Mouse (Mus musculus): ENCODE measurements around the gene Olfr38. TPM values are rescaled to one million over a fixed set of nuclear protein-coding genes. Genes with fewer than 3 reads are reported as not detected.

Gene Olfr38
- polyA plus RNA-seq, 1 experiment from 2014 or later, result not detected

DNA sequence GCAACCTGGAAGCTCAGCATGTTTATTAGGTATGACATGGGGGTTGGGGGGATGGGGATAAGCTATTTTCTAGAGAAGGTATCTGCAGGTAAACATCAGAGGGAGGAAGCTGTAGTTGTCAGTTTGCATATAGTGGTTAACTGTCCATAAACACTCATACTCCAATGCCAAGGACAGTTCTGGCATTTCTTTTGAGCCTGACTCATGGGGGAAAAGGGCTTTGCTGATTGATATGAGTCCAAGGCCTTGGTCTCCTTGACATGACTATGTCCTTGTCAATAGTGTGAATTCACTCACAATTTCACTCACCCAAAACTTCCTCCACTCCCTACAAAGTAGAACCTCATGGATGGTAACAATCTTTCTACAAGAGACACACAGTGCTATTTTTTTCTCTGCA lies 8.4 kb upstream of the Olfr38 start:
- TF ChIP-seq CTCF (IDR thresholded peaks at IDR 0.05; ENCODE audit: low read depth), result no peak
- Histone ChIP-seq H3K9ac (ENCODE audit: low read depth, low read length) (no peak overlapping the region), H3K27ac (ENCODE audit: low read depth, low read length) (no peak overlapping the region), H3K9me3 (ENCODE audit: control insufficient read depth) (no peaks in the 10 kb centered on the region), H3K27me3 (replicated peaks; ENCODE audit: control insufficient read depth, insufficient read depth, low read length) (no peaks in the 10 kb centered on the region), H3K4me3 (ENCODE audit: low read depth, low read length) (no peak overlapping the region), H3K4me2 (replicated peaks; ENCODE audit: low read depth) (no peak overlapping the region), H3K4me1 (replicated peaks; ENCODE audit: control insufficient read depth, insufficient read depth, low read length) (no peaks in the 10 kb centered on the region), H3K36me3 (ENCODE audit: control insufficient read depth, insufficient read depth) (no peaks in the 10 kb centered on the region)
- ATAC-seq, result no peak

- WGBS, result 91% methylated on average over 1 of the region's 1 CpGs
These were observed 20.9 kb downstream of the Olfr38 start for GRCm38 (mm10) chr6:42777066-42777465.

GRCm38 (mm10) chr6:42784793-42785192 lies 28.6 kb downstream of the Olfr38 start, which contains the start of gene Olfr452:
Olfr452 (plus strand) TSS chr6:42785093.
- no peaks in the 10 kb centered on the region for H3K4me1 ChIP-seq (replicated peaks; ENCODE audit: control insufficient read depth, insufficient read depth, low read length)
- H3K9me3 ChIP-seq (ENCODE audit: control insufficient read depth), result no peaks in the 10 kb centered on the region
- no peak within 1 kb of the TSS for H3K4me3 ChIP-seq (ENCODE audit: low read depth, low read length)
- H3K27ac ChIP-seq (ENCODE audit: low read depth, low read length), result no peak within 1 kb of the TSS
- no peaks in the 10 kb centered on the region for H3K27me3 ChIP-seq (replicated peaks; ENCODE audit: control insufficient read depth, insufficient read depth, low read length)
- no peak within 1 kb of the TSS for H3K9ac ChIP-seq (ENCODE audit: low read depth, low read length)
- ATAC-seq, result no peak
- H3K4me2 ChIP-seq (replicated peaks; ENCODE audit: low read depth), result no peak within 1 kb of the TSS
- H3K36me3 ChIP-seq (ENCODE audit: control insufficient read depth, insufficient read depth), result no peaks in the 10 kb centered on the region
- TF ChIP-seq CTCF (IDR thresholded peaks at IDR 0.05; ENCODE audit: low read depth), result no peak

More at GRCm38 (mm10) chr6:42777066-42777465, 20.9 kb downstream of the Olfr38 start:
- Histone ChIP-seq H3K4me3 (ENCODE audit: low read depth, low read length) (no peak overlapping the region), H3K9ac (ENCODE audit: low read depth, low read length) (no peak overlapping the region), H3K4me1 (replicated peaks; ENCODE audit: control insufficient read depth, insufficient read depth, low read length) (no peaks in the 10 kb centered on the region), H3K4me2 (replicated peaks; ENCODE audit: low read depth) (no peak overlapping the region), H3K27ac (ENCODE audit: low read depth, low read length) (no peak overlapping the region), H3K9me3 (ENCODE audit: control insufficient read depth) (no peaks in the 10 kb centered on the region), H3K36me3 (ENCODE audit: control insufficient read depth, insufficient read depth) (no peaks in the 10 kb centered on the region), H3K27me3 (replicated peaks; ENCODE audit: control insufficient read depth, insufficient read depth, low read length) (no peaks in the 10 kb centered on the region)
- ATAC-seq, result no peak
- TF ChIP-seq CTCF (IDR thresholded peaks at IDR 0.05; ENCODE audit: low read depth), result no peak

DNA sequence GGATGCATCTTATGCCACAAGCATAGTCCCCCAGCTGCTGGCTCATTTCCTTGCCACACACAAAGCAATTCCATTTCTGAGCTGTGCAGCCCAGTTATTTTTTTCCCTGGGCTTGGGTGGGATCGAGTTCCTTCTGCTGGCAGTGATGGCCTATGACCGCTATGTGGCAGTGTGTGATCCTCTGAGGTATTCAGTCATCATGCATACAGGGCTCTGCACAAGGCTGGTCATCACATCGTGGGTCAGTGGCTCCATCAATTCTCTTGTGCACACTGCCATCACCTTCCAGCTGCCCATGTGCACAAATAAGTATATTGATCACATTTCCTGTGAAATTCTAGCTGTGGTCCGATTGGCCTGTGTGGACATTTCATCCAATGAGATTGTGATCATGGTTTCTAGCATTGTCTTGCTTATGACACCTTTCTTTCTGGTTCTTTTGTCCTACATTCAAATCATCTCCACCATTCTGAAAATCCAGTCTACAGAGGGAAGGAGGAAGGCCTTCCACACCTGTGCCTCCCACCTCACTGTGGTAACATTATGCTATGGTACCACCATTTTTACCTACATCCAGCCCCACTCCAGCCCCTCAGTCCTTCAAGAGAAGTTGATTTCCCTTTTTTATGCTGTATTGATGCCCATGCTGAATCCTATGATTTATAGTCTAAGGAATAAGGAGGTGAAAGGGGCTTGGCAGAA lies 34.2 kb downstream of the Olfr38 start:
- Histone ChIP-seq H3K27me3 (replicated peaks; ENCODE audit: control insufficient read depth, insufficient read depth, low read length) (no peaks in the 10 kb centered on the region), H3K27ac (ENCODE audit: low read depth, low read length) (no peak overlapping the region), H3K36me3 (ENCODE audit: control insufficient read depth, insufficient read depth) (no peaks in the 10 kb centered on the region), H3K9ac (ENCODE audit: low read depth, low read length) (no peak overlapping the region), H3K9me3 (ENCODE audit: control insufficient read depth) (no peaks in the 10 kb centered on the region), H3K4me3 (ENCODE audit: low read depth, low read length) (no peak overlapping the region), H3K4me2 (replicated peaks; ENCODE audit: low read depth) (no peak overlapping the region), H3K4me1 (replicated peaks; ENCODE audit: control insufficient read depth, insufficient read depth, low read length) (no peaks in the 10 kb centered on the region)
- ATAC-seq, result no peak
- TF ChIP-seq CTCF (IDR thresholded peaks at IDR 0.05; ENCODE audit: low read depth), result peak; percentile 20; the same call in 1 of the 2 replicates
- 48% methylated on average over 4 of the region's 4 CpGs for WGBS

GRCm38 (mm10) chr6:42790949-42791556 lies 34.8 kb downstream of the Olfr38 start:
- Histone ChIP-seq H3K27me3 (replicated peaks; ENCODE audit: control insufficient read depth, insufficient read depth, low read length) (no peaks in the 10 kb centered on the region), H3K9me3 (ENCODE audit: control insufficient read depth) (no peaks in the 10 kb centered on the region), H3K4me1 (replicated peaks; ENCODE audit: control insufficient read depth, insufficient read depth, low read length) (no peaks in the 10 kb centered on the region), H3K9ac (ENCODE audit: low read depth, low read length) (no peak overlapping the region), H3K27ac (ENCODE audit: low read depth, low read length) (no peak overlapping the region), H3K36me3 (ENCODE audit: control insufficient read depth, insufficient read depth) (no peaks in the 10 kb centered on the region), H3K4me2 (replicated peaks; ENCODE audit: low read depth) (no peak overlapping the region), H3K4me3 (ENCODE audit: low read depth, low read length) (no peak overlapping the region)
- WGBS, result 81% methylated on average over 9 of the region's 9 CpGs
- ATAC-seq, result no peak
- no peak for TF ChIP-seq CTCF (IDR thresholded peaks at IDR 0.05; ENCODE audit: low read depth)

DNA sequence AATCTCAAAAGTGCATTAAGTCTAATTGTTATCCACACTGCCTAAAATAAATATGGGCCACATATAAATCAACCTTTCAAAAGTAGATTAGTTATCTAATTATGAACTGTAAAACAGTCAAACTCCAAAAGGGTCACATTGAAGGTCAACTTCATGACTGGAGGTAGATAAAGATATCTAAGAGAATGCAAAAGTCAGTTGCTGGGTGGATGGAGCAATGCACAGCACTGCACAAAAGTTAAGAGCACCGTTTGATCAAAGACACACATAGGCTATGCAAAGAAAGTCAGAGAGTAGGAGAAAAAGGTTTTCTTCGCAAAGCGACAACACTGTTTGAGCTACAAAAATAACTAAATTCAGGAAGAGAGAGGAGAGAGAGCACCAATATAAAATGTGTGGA lies 38.8 kb downstream of the Olfr38 start:
- H3K9me3 ChIP-seq (ENCODE audit: control insufficient read depth), result no peaks in the 10 kb centered on the region
- no peak for TF ChIP-seq CTCF (IDR thresholded peaks at IDR 0.05; ENCODE audit: low read depth)
- no peak overlapping the region for H3K9ac ChIP-seq (ENCODE audit: low read depth, low read length)
- no peaks in the 10 kb centered on the region for H3K36me3 ChIP-seq (ENCODE audit: control insufficient read depth, insufficient read depth)
- no peaks in the 10 kb centered on the region for H3K4me1 ChIP-seq (replicated peaks; ENCODE audit: control insufficient read depth, insufficient read depth, low read length)
- no peak overlapping the region for H3K27ac ChIP-seq (ENCODE audit: low read depth, low read length)
- no peaks in the 10 kb centered on the region for H3K27me3 ChIP-seq (replicated peaks; ENCODE audit: control insufficient read depth, insufficient read depth, low read length)
- no peak overlapping the region for H3K4me2 ChIP-seq (replicated peaks; ENCODE audit: low read depth)
- 60% methylated on average over 3 of the region's 3 CpGs for WGBS
- H3K4me3 ChIP-seq (ENCODE audit: low read depth, low read length), result no peak overlapping the region
- ATAC-seq, result no peak

Measured in intestine, postnatal 0 days (tissue).